Comparison of ENCODE assay signal across 21 mouse cellular contexts in genomic region chr11:53819511-53819910, GRCm38 (mm10). TPM values are rescaled to one million over a fixed set of nuclear protein-coding genes. Genes with fewer than 3 reads are reported as not detected.
"Had no signal": no experiment of that assay in that cellular context is flagged by ENCODE, and none has a peak within 500 bp of the region (broad histone marks: within the 10 kb centered on the region; RNA-seq: fewer than 3 reads in every experiment).

No protein-coding gene starts in this region.

- H3K4me3 ChIP-seq: lung, embryonic 15.5 days; megakaryocyte, embryonic 14.5 days; midbrain, embryonic 13.5 days; midbrain, embryonic 15.5 days; neural tube, embryonic 12.5 days; stomach, embryonic 15.5 days had no signal

- DNase-seq: lung, adult 2 months; lung, postnatal 14 days; lung, postnatal 36 days; right cerebral cortex, postnatal 14 days; thymus, adult 2 months; thymus, postnatal 25 days; thymus, postnatal 4 days had no signal

- ATAC-seq: midbrain, embryonic 13.5 days; midbrain, embryonic 15.5 days had no signal

- H3K4me2 ChIP-seq: lung, embryonic 15.5 days; midbrain, embryonic 11.5 days; midbrain, embryonic 13.5 days; midbrain, embryonic 15.5 days; neural tube, embryonic 12.5 days; stomach, embryonic 15.5 days had no signal

- H3K9me3 ChIP-seq: lung, embryonic 15.5 days; megakaryocyte, embryonic 14.5 days; midbrain, embryonic 13.5 days; midbrain, embryonic 15.5 days; neural tube, embryonic 12.5 days; stomach, embryonic 15.5 days had no signal

- H3K27me3 ChIP-seq: lung, embryonic 15.5 days; midbrain, embryonic 13.5 days; midbrain, embryonic 15.5 days; neural tube, embryonic 12.5 days; stomach, embryonic 15.5 days had no signal

- H3K9ac ChIP-seq: lung, embryonic 15.5 days; midbrain, embryonic 13.5 days; midbrain, embryonic 15.5 days; neural tube, embryonic 12.5 days; stomach, embryonic 15.5 days had no signal

- H3K4me1 ChIP-seq: midbrain, embryonic 13.5 days; midbrain, embryonic 15.5 days; neural tube, embryonic 12.5 days; stomach, embryonic 15.5 days had no signal

- H3K36me3 ChIP-seq: lung, embryonic 15.5 days; midbrain, embryonic 13.5 days; midbrain, embryonic 15.5 days; neural tube, embryonic 12.5 days; stomach, embryonic 15.5 days had no signal

- H3K27ac ChIP-seq: lung, embryonic 15.5 days; macrophage; midbrain, embryonic 13.5 days; midbrain, embryonic 15.5 days; neural tube, embryonic 12.5 days; stomach, embryonic 15.5 days; stomach, postnatal 0 days had no signal

RNA-seq across cellular contexts. Expression of gene Gm12216, which starts 39.5 kb away (rescaled TPM):
- total RNA-seq: midbrain, postnatal 0 days had no signal
- polyA plus RNA-seq: neural tube, embryonic 12.5 days had no signal

RNA-seq across cellular contexts. Expression of gene Gm17334, which starts 46.5 kb away (rescaled TPM):
- total RNA-seq: midbrain, postnatal 0 days; monocyte, adult 5-6 weeks; neutrophil, adult 5-6 weeks had no signal
- polyA plus RNA-seq: macrophage; midbrain, embryonic 11.5 days; midbrain, embryonic 13.5 days; midbrain, embryonic 15.5 days; midbrain, postnatal 0 days; neural tube, embryonic 12.5 days; neural tube, embryonic 14.5 days; testis, adult 2 months had no signal
